Mouse (Mus musculus) kidney, adult 9 months (tissue): ENCODE measurements at regions not wholly inside any gene's neighbourhood (a gene's known extent, or its start where the extent isn't known, plus 50 kb on each side); places are given as distances from the start of the nearest gene placed in this dataset.

Experiments used
- DNase-seq: peaks from one replicate; pipeline ENCODE4 v3.0.0; 2022

DNA sequence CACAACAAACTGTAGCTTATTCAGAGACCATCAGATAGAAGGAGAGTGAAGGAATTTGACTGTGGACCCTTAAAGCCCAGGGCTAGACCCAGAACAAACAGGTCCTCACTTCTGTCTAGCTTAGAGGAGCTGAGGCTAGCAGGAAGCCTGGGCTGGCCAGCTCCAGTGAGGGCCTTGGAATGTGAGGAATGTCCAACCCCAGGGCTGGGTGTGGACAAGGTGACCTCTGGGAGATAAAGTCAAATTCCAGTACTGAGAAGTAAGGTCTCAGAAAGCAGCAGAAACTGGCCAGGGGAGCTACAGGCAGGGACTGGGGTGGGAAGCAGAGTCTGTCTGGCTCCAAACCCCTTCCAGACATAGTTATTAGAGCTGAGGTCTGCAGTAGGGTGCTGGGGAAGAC is 51.0 kb upstream of the Ssbp3 start:
- peak; percentile 67 for DNase-seq

DNA sequence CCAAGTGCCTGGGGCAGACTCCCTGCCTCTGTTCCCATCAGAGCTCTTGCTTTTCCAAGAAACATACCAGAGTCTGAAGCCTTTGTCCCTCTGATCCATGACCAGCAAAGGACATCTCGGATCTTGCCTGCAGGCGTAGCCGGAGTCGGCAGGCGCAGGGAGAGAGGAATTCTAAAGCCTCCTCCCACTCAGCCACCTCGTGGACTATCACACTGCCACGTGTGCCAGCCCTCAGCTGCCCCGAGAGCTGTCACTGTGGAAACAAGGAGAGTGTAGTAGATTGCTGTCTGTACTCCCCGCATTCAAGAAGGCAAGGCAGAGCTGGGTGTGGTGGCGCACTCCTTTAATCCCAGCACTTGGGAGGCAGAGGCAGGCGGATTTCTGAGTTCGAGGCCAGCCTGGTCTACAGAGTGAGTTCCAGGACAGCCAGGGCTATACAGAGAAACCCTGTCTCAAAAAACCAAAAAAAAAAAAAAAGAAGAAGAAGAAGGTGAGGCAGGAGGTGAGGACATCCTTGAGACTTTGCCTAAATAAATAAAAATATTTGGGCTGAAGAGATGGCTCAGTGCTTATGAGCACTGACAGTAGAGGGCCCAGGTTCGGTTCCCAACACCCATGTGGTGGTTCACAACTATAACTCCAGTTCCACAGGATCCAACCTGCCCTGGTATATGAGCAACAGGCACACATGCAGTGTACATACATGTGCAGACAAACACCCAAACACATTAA is 52.0 kb upstream of the Ssbp3 start:
- no peak for DNase-seq

DNA sequence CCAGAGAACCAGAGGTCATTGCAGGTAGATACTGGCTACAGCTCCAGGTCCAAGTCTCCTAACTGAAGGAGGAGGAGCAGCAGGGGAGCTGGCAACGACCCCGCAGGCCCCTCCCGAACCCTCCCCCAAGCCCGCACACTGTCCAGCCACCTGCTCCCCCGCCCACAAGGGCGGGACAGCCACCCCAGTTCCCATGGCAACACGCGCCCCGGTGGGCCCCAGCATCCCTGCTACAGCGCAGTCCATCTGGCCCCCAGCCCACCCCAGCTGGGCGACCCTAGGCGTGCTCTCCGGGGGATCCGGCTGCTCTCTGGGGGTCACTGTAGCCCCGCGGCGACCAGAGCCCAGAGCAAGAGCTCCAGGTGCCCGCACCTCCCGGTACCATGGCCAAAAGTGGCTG is 51.0 kb upstream of the Acot11 start:
- no peak for DNase-seq

- DNase-seq, result no peak
Observed at GRCm38 (mm10) chr4:106854361-106855309, 49.8 kb upstream of the Acot11 start.
